Mouse (Mus musculus) kidney, adult 2 months (tissue): ENCODE results near the gene Tdgf1. TPM values are rescaled to one million over a fixed set of nuclear protein-coding genes. Genes with fewer than 3 reads are reported as not detected.
A peak's percentile ranks its signal among the peaks of the same experiment; 100 is the strongest.

ENCODE experiments used
- DNase-seq: peaks from one replicate; pipeline ENCODE4 v3.0.0; 2021
- H3K27ac ChIP-seq: fragments of 200-500 bp; 2 replicates; pipeline ENCODE4 v1.5.1; 2012; ENCODE audit warnings: low read depth, low read length, control low read depth, inconsistent platforms; ENCODE audit not compliant: insufficient read depth
- H3K27me3 ChIP-seq: fragments of 200-500 bp; replicated peaks from 2 replicates; pipeline ENCODE4 v1.6.1; 2012; ENCODE audit warnings: mild to moderate bottlenecking, moderate library complexity, low read length, inconsistent platforms; ENCODE audit not compliant: control insufficient read depth, insufficient read depth
- H3K36me3 ChIP-seq: fragments of 200-500 bp; 2 replicates; pipeline ENCODE4 v1.6.1; 2012; ENCODE audit warnings: mild to moderate bottlenecking, moderate library complexity, low read length, inconsistent platforms; ENCODE audit not compliant: control insufficient read depth, insufficient read depth
- H3K4me1 ChIP-seq: fragments of 200-500 bp; 2 replicates; pipeline ENCODE4 v1.6.1; 2011; ENCODE audit warnings: low read length; ENCODE audit not compliant: control insufficient read depth, insufficient read depth
- H3K4me3 ChIP-seq: fragments of 200-500 bp; 2 replicates; pipeline ENCODE4 v1.5.1; 2011; ENCODE audit warnings: mild to moderate bottlenecking, low read depth, low read length, control low read depth; ENCODE audit not compliant: insufficient read depth
- CTCF ChIP-seq: fragments of 200-500 bp; conservative IDR thresholded peaks from 2 replicates; pipeline ENCODE4 v1.5.1; 2011; ENCODE audit warnings: low read depth, mild to moderate bottlenecking, control low read depth, low read length, moderate library complexity, mixed read lengths; ENCODE audit not compliant: insufficient read depth, insufficient read length
- POLR2A ChIP-seq: fragments of 200-500 bp; IDR thresholded peaks from one replicate; pipeline ENCODE4 v1.6.1; 2011; ENCODE audit warnings: low read depth, low read length, control low read depth
- WGBS: fragments of 180-500 bp; shearing (Covaris S2); methylation state at CpG from one replicate; pipeline ENCODE4 v1.1.7; 2018; 5-methylcytosine and 5-hydroxymethylcytosine counted together
- polyA plus RNA-seq: library from polyadenylated mRNA; depleted of rRNA; stranded (reverse); fragments of >200 nt; gene quantifications from 2 replicates; pipeline ENCODE4 v1.2.3, GENCODE M21; 2012

The Tdgf1 gene
- polyA plus RNA-seq, 1 experiment, result not detected

DNA sequence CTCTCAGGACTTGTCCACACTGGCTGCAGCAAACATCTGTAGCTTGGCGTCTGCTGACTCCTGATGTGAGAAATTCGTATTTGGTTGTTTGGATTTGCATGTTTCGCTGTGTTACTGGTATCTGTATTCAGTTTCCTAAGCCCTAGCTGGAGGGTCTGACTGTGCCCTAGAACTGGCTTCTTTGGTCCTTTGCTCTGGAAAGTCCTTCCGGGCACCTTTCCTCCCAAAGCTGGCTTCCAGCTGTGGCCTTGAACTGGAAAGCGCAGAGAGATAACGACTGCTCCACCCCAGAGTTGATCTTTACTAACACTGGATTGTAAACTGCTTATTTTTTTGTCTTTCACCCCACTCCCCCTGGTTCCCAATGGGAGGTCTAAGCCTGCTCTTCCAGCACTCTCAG lies 1.9 kb upstream of the Tdgf1 start:
- H3K36me3 ChIP-seq, result no peaks in the 10 kb centered on the region
- TF ChIP-seq CTCF, result no peak
- no peak for TF ChIP-seq POLR2A
- H3K4me1 ChIP-seq, result no peaks in the 10 kb centered on the region
- DNase-seq, result no peak
- no peaks in the 10 kb centered on the region for H3K27me3 ChIP-seq
- H3K27ac ChIP-seq, result no peak overlapping the region
- 91% methylated on average over 6 of the region's 6 CpGs for WGBS
- no peak overlapping the region for H3K4me3 ChIP-seq

DNA sequence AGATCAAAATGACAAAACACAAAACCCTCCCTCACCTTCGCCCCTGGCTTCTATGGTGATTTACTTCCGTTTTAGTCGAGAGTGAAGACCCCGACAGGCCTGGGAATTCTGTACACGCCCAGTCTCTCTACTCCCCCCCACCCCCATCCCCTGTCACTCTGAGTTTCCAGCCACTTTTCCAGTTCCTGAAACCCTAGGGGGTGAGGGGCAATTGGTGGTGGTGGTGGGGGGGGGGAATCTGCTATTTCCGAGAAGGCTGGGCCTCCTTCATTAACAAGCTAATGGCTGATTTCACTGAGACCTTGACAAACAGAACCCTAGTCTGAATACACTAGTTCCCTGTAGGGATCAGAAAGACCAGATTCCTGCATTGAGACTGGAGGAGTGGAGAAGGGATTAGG lies 1.3 kb upstream of the Tdgf1 start:
- Histone ChIP-seq H3K27ac (no peak overlapping the region), H3K27me3 (no peaks in the 10 kb centered on the region), H3K4me3 (no peak overlapping the region), H3K4me1 (no peaks in the 10 kb centered on the region), H3K36me3 (no peaks in the 10 kb centered on the region)
- WGBS, result 66% methylated on average over 6 of the region's 6 CpGs
- TF ChIP-seq POLR2A (no peak), CTCF (no peak)
- no peak for DNase-seq

DNA sequence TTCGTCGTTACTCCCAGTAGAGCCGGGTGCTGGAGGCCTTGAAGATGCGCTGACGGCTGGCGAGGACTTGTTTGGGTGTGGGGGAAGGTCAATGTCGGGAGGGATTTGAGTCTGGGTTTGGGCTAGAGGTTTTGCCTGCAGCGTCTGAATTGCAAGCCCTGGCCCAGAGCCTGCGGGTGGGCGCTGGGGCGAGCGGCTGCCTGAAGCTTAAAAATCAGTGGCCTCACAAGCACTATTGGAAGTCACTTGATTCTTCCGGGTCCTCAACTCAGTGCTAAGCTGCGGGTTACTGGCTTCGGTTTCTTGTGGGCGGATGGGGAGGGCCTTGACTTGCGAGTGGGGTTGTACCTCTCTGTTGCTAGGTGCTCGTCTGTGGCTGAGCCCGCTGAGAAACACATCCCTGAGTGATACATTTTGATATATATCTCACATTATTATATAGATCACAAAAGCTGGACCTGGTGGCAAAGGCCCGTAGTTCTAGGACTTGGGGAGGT lies 638 bp upstream of the Tdgf1 start:
- H3K27me3 ChIP-seq, result no peaks in the 10 kb centered on the region
- no peaks in the 10 kb centered on the region for H3K36me3 ChIP-seq
- H3K27ac ChIP-seq, result no peak overlapping the region
- H3K4me3 ChIP-seq, result no peak overlapping the region
- TF ChIP-seq CTCF (no peak), POLR2A (no peak)
- H3K4me1 ChIP-seq, result no peaks in the 10 kb centered on the region
- WGBS, result 56% methylated on average over 20 of the region's 20 CpGs
- no peak for DNase-seq

DNA sequence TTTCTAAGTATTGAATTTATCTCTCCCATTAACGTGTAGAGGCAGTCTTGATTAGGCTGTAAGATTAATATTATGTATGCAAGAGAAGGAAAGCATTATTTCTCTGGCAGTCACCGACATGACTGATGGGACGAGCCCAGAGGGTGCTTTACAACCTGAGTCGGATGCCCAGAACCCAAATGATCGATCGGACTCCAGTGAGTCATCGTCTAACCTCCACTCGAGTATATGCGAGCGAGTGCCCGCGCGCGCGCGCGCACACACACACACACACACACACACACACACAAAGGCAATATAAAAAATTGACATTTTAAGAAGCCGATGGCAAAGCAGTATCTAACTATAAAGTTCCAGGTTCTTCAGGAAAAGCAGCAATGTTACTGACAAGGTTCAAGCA lies 615 bp downstream of the Tdgf1 start:
- 19% methylated on average over 18 of the region's 18 CpGs for WGBS
- H3K36me3 ChIP-seq, result no peaks in the 10 kb centered on the region
- H3K4me1 ChIP-seq, result no peaks in the 10 kb centered on the region
- H3K27ac ChIP-seq, result no peak overlapping the region
- no peaks in the 10 kb centered on the region for H3K27me3 ChIP-seq
- no peak for TF ChIP-seq CTCF
- TF ChIP-seq POLR2A, result no peak
- DNase-seq, result no peak
- H3K4me3 ChIP-seq, result no peak overlapping the region

DNA sequence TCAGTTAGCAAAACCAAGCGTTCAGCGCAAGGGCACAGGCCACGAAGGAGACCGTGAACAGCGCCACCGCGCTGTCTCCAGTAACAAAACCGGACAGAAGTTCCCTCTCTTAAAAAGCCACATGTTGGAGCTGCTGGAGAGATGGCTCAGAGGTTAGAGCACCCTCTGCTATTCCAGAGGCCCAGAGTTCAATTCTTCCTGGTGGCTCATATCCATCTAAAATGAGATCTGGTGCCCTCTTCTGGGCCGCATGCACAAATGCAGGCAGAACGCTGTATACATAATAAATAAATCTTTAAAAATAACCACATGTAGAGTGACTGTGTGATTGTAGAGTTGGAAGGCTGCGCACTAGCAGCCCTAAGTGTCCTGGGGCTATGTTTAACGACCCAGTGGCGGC lies 1.7 kb downstream of the Tdgf1 start:
- H3K27me3 ChIP-seq, result no peaks in the 10 kb centered on the region
- 43% methylated on average over 13 of the region's 13 CpGs for WGBS
- H3K27ac ChIP-seq, result no peak overlapping the region
- no peaks in the 10 kb centered on the region for H3K36me3 ChIP-seq
- no peak overlapping the region for H3K4me3 ChIP-seq
- no peaks in the 10 kb centered on the region for H3K4me1 ChIP-seq
- TF ChIP-seq CTCF, result peak; percentile 41
- no peak for TF ChIP-seq POLR2A
- DNase-seq, result no peak

DNA sequence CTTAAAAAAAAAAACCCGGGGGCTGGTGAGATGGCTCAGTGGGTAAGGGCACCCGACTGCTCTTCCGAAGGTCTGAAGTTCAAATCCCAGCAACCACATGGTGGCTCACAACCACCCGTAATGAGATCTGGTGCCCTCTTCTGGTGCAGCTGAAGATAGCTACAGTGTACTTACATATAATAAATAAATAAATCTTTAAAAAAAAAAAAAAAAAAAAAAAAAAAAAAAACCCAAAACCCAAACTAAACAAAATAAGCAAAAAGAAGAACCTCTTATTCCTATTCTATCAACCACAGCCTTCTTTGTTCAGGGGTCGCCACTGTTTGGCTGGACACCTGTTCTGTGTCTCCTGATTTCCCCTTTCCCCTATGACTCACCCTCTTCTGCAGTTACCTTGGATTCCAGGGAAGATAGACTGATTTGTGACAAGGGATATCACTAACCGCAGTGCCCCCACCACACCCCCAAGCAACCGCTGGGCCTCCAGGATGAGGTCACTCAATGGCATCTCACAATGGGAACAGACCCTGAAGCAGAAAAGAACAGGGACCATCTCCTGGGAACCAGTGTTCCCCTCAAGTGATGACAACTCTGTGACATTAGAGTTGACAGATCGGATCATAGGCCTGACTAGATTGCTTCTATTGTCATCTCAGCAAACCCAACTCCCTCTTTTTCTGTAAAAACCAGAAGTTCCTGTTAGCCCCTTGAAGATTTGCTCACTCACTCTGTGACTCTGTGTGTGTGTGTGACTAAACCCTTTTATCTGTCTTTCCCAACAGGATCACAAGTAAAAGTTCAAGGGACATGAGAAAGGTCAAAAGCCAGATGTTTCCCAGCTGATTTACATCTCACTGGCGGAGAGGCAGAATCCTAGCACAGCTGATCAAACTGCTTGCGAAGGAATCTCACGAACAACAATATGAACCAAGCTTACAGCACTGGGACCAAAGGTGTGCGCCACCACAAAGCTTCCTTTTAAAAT lies 8.2 kb downstream of the Tdgf1 start:
- TF ChIP-seq CTCF (no peak), POLR2A (no peak)
- no peaks in the 10 kb centered on the region for H3K4me1 ChIP-seq
- no peak overlapping the region for H3K4me3 ChIP-seq
- H3K36me3 ChIP-seq, result no peaks in the 10 kb centered on the region
- H3K27ac ChIP-seq, result no peak overlapping the region
- no peaks in the 10 kb centered on the region for H3K27me3 ChIP-seq
- peak; percentile 31 for DNase-seq
- 82% methylated on average over 12 of the region's 12 CpGs for WGBS

DNA sequence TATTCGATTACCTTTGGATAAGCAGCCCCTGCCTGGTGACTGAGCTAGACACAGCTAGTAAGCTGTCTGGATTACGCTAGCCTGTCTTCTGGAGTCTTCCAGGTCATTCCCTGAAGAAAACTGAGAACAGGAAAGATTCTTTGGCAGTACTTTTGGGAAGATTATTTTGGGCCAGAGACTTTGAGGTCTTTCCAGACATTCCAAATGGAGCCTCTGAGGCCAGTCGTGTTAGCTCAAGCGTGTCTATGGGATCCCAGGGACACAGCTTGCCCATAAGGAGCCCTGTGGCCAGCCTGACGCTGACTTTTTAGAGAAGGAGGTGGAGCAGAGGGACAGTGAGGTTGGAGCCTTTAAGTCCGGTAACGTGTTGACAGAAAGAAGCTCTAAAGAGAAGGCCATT lies 10.0 kb downstream of the Tdgf1 start:
- no peaks in the 10 kb centered on the region for H3K36me3 ChIP-seq
- H3K4me3 ChIP-seq, result no peak overlapping the region
- DNase-seq, result peak; percentile 30
- WGBS, result 78% methylated on average over 7 of the region's 7 CpGs
- no peaks in the 10 kb centered on the region for H3K27me3 ChIP-seq
- TF ChIP-seq POLR2A (no peak), CTCF (no peak)
- H3K4me1 ChIP-seq, result no peaks in the 10 kb centered on the region
- H3K27ac ChIP-seq, result no peak overlapping the region
